Mouse (Mus musculus) olfactory bulb, adult 2 months (tissue): ENCODE measurements around the gene Arpc5.

Source experiments
- CTCF ChIP-seq: fragments of 200-500 bp; IDR thresholded peaks from 2 replicates; pipeline ENCODE4 v1.5.1; 2012; ENCODE audit warnings: low read depth, mild to moderate bottlenecking, low read length, moderate library complexity; ENCODE audit not compliant: insufficient read depth
- POLR2A ChIP-seq: fragments of 200-500 bp; IDR thresholded peaks from 2 replicates; pipeline ENCODE4 v1.6.1; 2012; ENCODE audit warnings: mild to moderate bottlenecking, low read depth, low read length, moderate library complexity; ENCODE audit not compliant: insufficient read depth

GRCm38 (mm10) chr1:152717329-152717728 is 49.0 kb upstream of the Arpc5 start:
- TF ChIP-seq CTCF (no peak), POLR2A (no peak)
